Mouse (Mus musculus) heart, postnatal 36 days (tissue): ENCODE measurements around the gene B020011L13Rik. TPM values are rescaled to one million over a fixed set of nuclear protein-coding genes. Genes with fewer than 3 reads are reported as not detected.
"Not testable (repeated sequence)": the region's sequence is repeated elsewhere in the genome, so short reads cannot be mapped to it uniquely, and the experiment has no call there.

Experiments
- DNase-seq, 2 experiments: peaks; one replicate each; pipeline ENCODE4 v3.0.0; 2021 to 2022
- intact Hi-C: fragments of 180-260 bp; cut with DNase I; formaldehyde crosslinking; loops from one replicate; pipeline ENCODE4 v1.15.1; 2025
- total RNA-seq, 2 experiments: library from RNA; stranded (reverse); gene quantifications; 2 replicates each; pipeline ENCODE4 v1.2.3; 2021

Gene B020011L13Rik
- total RNA-seq, result not detected

DNA sequence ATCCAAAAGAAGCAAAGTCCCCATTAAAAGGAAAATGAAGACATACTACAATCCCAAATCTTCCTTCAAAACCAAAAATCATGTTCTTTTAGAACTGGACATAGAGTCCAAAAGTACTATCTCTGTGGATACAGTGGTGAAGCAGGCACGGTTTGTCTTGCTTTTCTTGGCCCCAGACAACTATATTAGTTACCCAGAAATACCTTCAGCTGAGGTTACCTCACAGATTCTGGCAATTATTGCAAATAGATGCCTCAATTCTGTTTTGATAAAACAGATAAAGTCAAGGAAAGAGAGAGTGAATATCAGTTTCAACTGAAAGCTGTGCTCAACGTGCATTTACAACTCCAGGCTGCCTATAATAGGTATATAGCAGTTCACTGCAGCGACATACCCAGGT is at the start of gene B020011L13Rik:
TSS of gene B020011L13Rik (plus strand) at position 301 of the 400 bp plus-strand sequence.
- intact Hi-C loops, result not testable (repeated sequence)

DNA sequence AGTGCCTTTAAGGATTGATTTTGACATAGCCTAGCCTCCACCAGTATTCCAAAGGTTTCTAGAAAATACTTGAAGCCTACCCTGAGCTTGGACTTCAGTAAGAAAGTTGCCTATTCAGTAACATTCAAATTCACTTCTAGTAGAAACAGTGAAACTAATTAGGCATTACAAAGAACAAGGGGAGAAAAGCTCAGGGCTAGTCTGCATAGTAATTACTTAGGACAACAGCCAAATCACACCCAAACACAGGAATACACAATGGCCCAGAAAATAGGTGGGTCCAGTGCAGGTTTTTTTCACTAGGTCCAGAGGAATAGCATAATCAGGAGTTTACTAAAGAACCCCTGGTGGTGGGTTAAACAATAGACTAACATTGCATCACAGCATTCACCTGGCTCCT is 35.3 kb downstream of the B020011L13Rik start:
- DNase-seq, intact Hi-C loops: not testable (repeated sequence)

More for the DNA sequence above, at the start of gene B020011L13Rik:
- not testable (repeated sequence) for DNase-seq

DNA sequence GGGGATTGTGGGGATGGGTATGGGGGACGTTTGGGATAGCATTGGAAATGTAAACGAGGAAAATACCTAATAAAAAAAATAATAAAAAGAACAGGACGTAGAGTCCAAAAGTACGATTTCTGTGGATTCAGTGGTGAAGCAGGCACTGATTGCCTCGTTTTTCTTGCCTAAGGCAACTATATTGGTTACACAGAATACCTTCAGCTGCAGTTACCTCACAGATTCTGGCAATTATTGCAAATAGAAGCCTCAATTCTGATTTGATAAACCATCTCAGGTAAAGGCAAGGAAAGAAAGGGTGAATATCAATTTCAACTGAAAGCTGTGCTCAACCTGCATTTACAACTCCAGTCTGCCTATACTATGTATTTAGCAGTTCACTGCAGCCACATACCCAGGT is 48.8 kb downstream of the B020011L13Rik start, which contains the start of gene Gm28360:
TSS of gene Gm28360 (plus strand) at position 301 of the 400 bp plus-strand sequence.
- intact Hi-C loops, DNase-seq: not testable (repeated sequence)

DNA sequence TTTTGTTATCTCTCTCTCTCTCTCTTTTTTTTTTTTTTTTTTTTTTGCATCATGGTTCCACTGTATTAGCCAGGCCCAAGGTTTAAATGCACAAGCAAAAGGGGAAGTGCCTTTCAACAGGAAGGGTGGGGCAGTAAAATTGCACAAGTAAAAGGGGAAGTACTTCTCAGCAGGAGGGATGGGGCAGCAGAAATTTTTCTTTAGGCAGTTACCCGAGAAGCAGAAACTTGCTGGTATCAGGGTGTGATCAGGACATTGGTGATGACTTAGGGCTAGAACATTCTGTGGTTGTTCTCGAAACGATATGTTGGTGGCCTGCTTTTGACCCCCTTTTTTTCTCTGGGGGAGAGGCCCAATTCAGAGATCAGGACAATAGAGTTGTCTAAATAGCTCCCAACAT is 70.8 kb downstream of the B020011L13Rik start:
- intact Hi-C loops, DNase-seq: not testable (repeated sequence)

Other genes starting within 250 kb of the B020011L13Rik start
- not detected for gene Gm28363, start 84.0 kb upstream of the B020011L13Rik start, total RNA-seq
- gene Gm28360, start 48.9 kb downstream of the B020011L13Rik start, total RNA-seq, result not detected
- gene Gm28168, start 146.9 kb downstream of the B020011L13Rik start, total RNA-seq, result not detected
- not detected for gene Gm7145, start 184.8 kb downstream of the B020011L13Rik start, total RNA-seq